Mouse (Mus musculus): ENCODE data around the gene Rcvrn.

- TF ChIP-seq TAL1 (conservative IDR thresholded peaks at IDR 0.05; ENCODE audit: low read depth, low read length), result no peak
- no peak for TF ChIP-seq CTCF (IDR thresholded peaks at IDR 0.05; ENCODE audit: low read depth, low read length)
- TF ChIP-seq GATA1 (IDR thresholded peaks at IDR 0.05; ENCODE audit: borderline replicate concordance, low read length), result no peak
- no peak for TF ChIP-seq POLR2AphosphoS5 (IDR thresholded peaks at IDR 0.05; ENCODE audit: insufficient replicate concordance, low read depth, low read length)
These were observed 29.0 kb upstream of the Rcvrn start for GRCm38 (mm10) chr11:67666129-67666528.

All from G1E (cell line).